13 mouse cellular contexts compared by ENCODE assay signal in genomic region chr8:106535448-106535847, GRCm38 (mm10). TPM values are rescaled to one million over a fixed set of nuclear protein-coding genes. Genes with fewer than 3 reads are reported as not detected.
DNase-seq lines count a peak whose midpoint lies in the region; ATAC-seq and TF ChIP-seq lines count a peak whose summit lies in the region.
"Had no signal": no experiment of that assay in that cellular context is flagged by ENCODE, and none has a peak within 500 bp of the region (broad histone marks: within the 10 kb centered on the region; RNA-seq: fewer than 3 reads in every experiment).

No protein-coding gene starts in this region.

- no peaks in the 10 kb centered on the region for H3K27me3 ChIP-seq in lung, embryonic 14.5 days (ENCODE audit: insufficient read depth, low read length)
- H3K27me3 ChIP-seq in midbrain, embryonic 10.5 days (ENCODE audit: low read depth, poor library complexity, severe bottlenecking): no peaks in the 10 kb centered on the region
- H3K27me3 ChIP-seq: heart, embryonic 13.5 days; hindbrain, embryonic 15.5 days had no signal

- 80% methylated on average over 4 of the region's 4 CpGs for WGBS in lung, embryonic 14.5 days
- 73% methylated on average over 4 of the region's 4 CpGs for WGBS in midbrain, embryonic 10.5 days

- H3K27ac ChIP-seq in gastrocnemius, adult 2 months: no peak overlapping the region
- no peak overlapping the region for H3K27ac ChIP-seq in lung, embryonic 14.5 days (ENCODE audit: low read depth)
- H3K27ac ChIP-seq in midbrain, embryonic 10.5 days (replicated peaks): no peak overlapping the region
- H3K27ac ChIP-seq: heart, embryonic 13.5 days; hindbrain, embryonic 15.5 days had no signal

- H3K9me3 ChIP-seq in lung, embryonic 14.5 days (ENCODE audit: low read depth, low read length): no peaks in the 10 kb centered on the region
- no peaks in the 10 kb centered on the region for H3K9me3 ChIP-seq in midbrain, embryonic 10.5 days (replicated peaks)
- H3K9me3 ChIP-seq: heart, embryonic 13.5 days; hindbrain, embryonic 15.5 days had no signal

- TF ChIP-seq CTCF in gastrocnemius, adult 2 months (IDR thresholded peaks at IDR 0.05): peak; percentile 43; the same call in 1 of the 2 replicates
- peak; percentile 52 for TF ChIP-seq CTCF in lung, embryonic 14.5 days (IDR thresholded peaks at IDR 0.05; ENCODE audit: low read depth)

- DNase-seq in gastrocnemius, adult 2 months: no peak
- no peak for DNase-seq in gastrocnemius, postnatal 14 days
- DNase-seq in lung, embryonic 14.5 days: no peak
- DNase-seq in lung, postnatal 36 days: no peak
- DNase-seq in R1 (ENCODE audit: low read depth, low spot score): peak; percentile 79
- DNase-seq in retina, embryonic 14.5 days (ENCODE audit: low spot score): peak; percentile 36
- no peak for DNase-seq in layer of hippocampus, postnatal 14 days (ENCODE audit: low spot score in 2 of 2)
- no peak for DNase-seq in midbrain, embryonic 10.5 days (ENCODE audit: low spot score)
- DNase-seq: kidney, postnatal 4 days had no signal

- intact Hi-C loops in gastrocnemius, adult 2 months (cut with DNase I): no loop called here
- intact Hi-C loops in gastrocnemius, postnatal 14 days (cut with DNase I; ENCODE audit: low total_unique reads): no loop called here

- H3K9ac ChIP-seq in lung, embryonic 14.5 days: no peak overlapping the region
- H3K9ac ChIP-seq: heart, embryonic 13.5 days; hindbrain, embryonic 15.5 days had no signal

- no peaks in the 10 kb centered on the region for H3K4me1 ChIP-seq in lung, embryonic 14.5 days (ENCODE audit: insufficient read depth)
- H3K4me1 ChIP-seq in midbrain, embryonic 10.5 days: 0 out of 2 replicates have a peak, but pooled peaks cover 5% of the 10 kb centered on the region
- H3K4me1 ChIP-seq: hindbrain, embryonic 15.5 days had no signal

- no peaks in the 10 kb centered on the region for H3K36me3 ChIP-seq in lung, embryonic 14.5 days (ENCODE audit: insufficient read depth)
- H3K36me3 ChIP-seq in midbrain, embryonic 10.5 days: no peaks in the 10 kb centered on the region
- H3K36me3 ChIP-seq: hindbrain, embryonic 15.5 days had no signal

- no peak for ATAC-seq in lung, embryonic 14.5 days (ENCODE audit: insufficient read depth)

- no peak overlapping the region for H3K4me3 ChIP-seq in gastrocnemius, adult 2 months
- H3K4me3 ChIP-seq in lung, embryonic 14.5 days (ENCODE audit: low read depth, low read length): no peak overlapping the region
- H3K4me3 ChIP-seq in midbrain, embryonic 10.5 days: no peak overlapping the region
- H3K4me3 ChIP-seq: heart, embryonic 13.5 days; hindbrain, embryonic 15.5 days had no signal

- H3K4me2 ChIP-seq in lung, embryonic 14.5 days: no peak overlapping the region
- H3K4me2 ChIP-seq: heart, embryonic 13.5 days; hindbrain, embryonic 15.5 days had no signal

RNA-seq across cellular contexts. Expression of gene Cdh3, which starts 24.8 kb away (rescaled TPM):
- total RNA-seq in gastrocnemius, adult 2 months (2021): under 1 TPM in 1 of 2 experiments, not detected in 1; 0.06 TPM
- under 1 TPM; 0.16 to 0.29 TPM for total RNA-seq in gastrocnemius, postnatal 14 days (2021)
- polyA plus RNA-seq in lung, embryonic 14.5 days (2014; fragmentation: Nextera tagmentation; extraction: Ambion mirVana): 13.9 and 15.5 TPM in 2 replicates
- 1 to 10 TPM in 1 of 2 experiments, under 1 TPM in 1; 0.12 to 1.5 TPM for total RNA-seq in layer of hippocampus, postnatal 14 days (2021)
- 2.4 and 3.6 TPM in 2 replicates for polyA plus RNA-seq in midbrain, embryonic 10.5 days (2016; fragmentation: Nextera tagmentation; extraction: Ambion mirVana)
- total RNA-seq: gastrocnemius, adult 18-20 months had no signal

RNA-seq across cellular contexts. Expression of gene 6030452D12Rik, which starts 35.1 kb away (rescaled TPM):
- not detected for total RNA-seq in gastrocnemius, adult 2 months (2021)
- not detected for total RNA-seq in gastrocnemius, postnatal 14 days (2021)
- polyA plus RNA-seq in lung, embryonic 14.5 days (2014; fragmentation: Nextera tagmentation; extraction: Ambion mirVana): not detected in 2 replicates
- not detected for total RNA-seq in layer of hippocampus, postnatal 14 days (2021)
- not detected in 2 replicates for polyA plus RNA-seq in midbrain, embryonic 10.5 days (2016; fragmentation: Nextera tagmentation; extraction: Ambion mirVana)
- total RNA-seq: gastrocnemius, adult 18-20 months; left cerebral cortex, postnatal 36 days had no signal
- polyA plus RNA-seq: heart, embryonic 13.5 days; hindbrain, embryonic 15.5 days had no signal

RNA-seq across cellular contexts. Expression of gene Gm10073, which starts 37.8 kb away (rescaled TPM):
- 100 to 1,000 TPM in 1 of 2 experiments, 10 to 100 TPM in 1; 92.2 to 103 TPM for total RNA-seq in gastrocnemius, adult 2 months (2021)
- total RNA-seq in gastrocnemius, postnatal 14 days (2021): 100 to 1,000 TPM; 107 to 123 TPM
- 10.1 and 11.4 TPM in 2 replicates for polyA plus RNA-seq in lung, embryonic 14.5 days (2014; fragmentation: Nextera tagmentation; extraction: Ambion mirVana)
- 100 to 1,000 TPM in 1 of 2 experiments, 10 to 100 TPM in 1; 83.2 to 104 TPM for total RNA-seq in layer of hippocampus, postnatal 14 days (2021)
- polyA plus RNA-seq in midbrain, embryonic 10.5 days (2016; fragmentation: Nextera tagmentation; extraction: Ambion mirVana): 5.7 and 7.1 TPM in 2 replicates

Comparison
In these comparisons a context has a peak if more than half of its experiments do, and no peak if none do; other contexts are left out.
1. DNase-seq: peak in R1 (single experiment) and retina, embryonic 14.5 days (single experiment); none in gastrocnemius, adult 2 months (single experiment), gastrocnemius, postnatal 14 days (single experiment), lung, embryonic 14.5 days (single experiment), lung, postnatal 36 days (single experiment), layer of hippocampus, postnatal 14 days (0 of 2) and midbrain, embryonic 10.5 days (single experiment).